Mouse (Mus musculus) hindbrain, embryonic 16.5 days (tissue): ENCODE data around the gene Ripor2. TPM values are rescaled to one million over a fixed set of nuclear protein-coding genes. Genes with fewer than 3 reads are reported as not detected.

Source experiments
- ATAC-seq: fragments of 200-750 bp; cut with Nextera tagmentation; 2 replicates; pipeline ENCODE4 v1.8.0; 2017; ENCODE audit warnings: moderate TSS enrichment, moderate library complexity
- H3K27ac ChIP-seq: fragments of 300-500 bp; sonication (generic); 2 replicates; pipeline ENCODE4 v1.5.1; 2014; ENCODE audit warnings: low read depth, mild to moderate bottlenecking, control low read depth, low read length, moderate library complexity
- H3K27me3 ChIP-seq: fragments of 300-500 bp; sonication (generic); replicated peaks from 2 replicates; pipeline ENCODE4 v1.6.1; 2014; ENCODE audit warnings: low read length; ENCODE audit not compliant: control insufficient read depth, insufficient read depth
- H3K36me3 ChIP-seq: fragments of 300-500 bp; sonication (generic); 2 replicates; pipeline ENCODE4 v1.6.1; 2014; ENCODE audit warnings: mild to moderate bottlenecking, low read length, moderate library complexity, mixed read lengths; ENCODE audit not compliant: control insufficient read depth, insufficient read depth
- H3K4me1 ChIP-seq: fragments of 300-500 bp; sonication (generic); 2 replicates; pipeline ENCODE4 v1.6.1; 2014; ENCODE audit warnings: low read depth, low read length; ENCODE audit not compliant: control insufficient read depth, insufficient read depth
- H3K4me2 ChIP-seq: fragments of 300-500 bp; sonication (generic); 2 replicates; pipeline ENCODE4 v1.6.1; 2014; ENCODE audit warnings: mild to moderate bottlenecking, low read length, control low read depth, moderate library complexity
- H3K4me3 ChIP-seq: fragments of 300-500 bp; sonication (generic); 2 replicates; pipeline ENCODE4 v1.5.1; 2014; ENCODE audit warnings: mild to moderate bottlenecking, low read length, control low read depth, moderate library complexity
- H3K9ac ChIP-seq: fragments of 300-500 bp; sonication (generic); 2 replicates; pipeline ENCODE4 v1.6.1; 2014; ENCODE audit warnings: low read depth, mild to moderate bottlenecking, control low read depth, low read length, moderate library complexity
- H3K9me3 ChIP-seq: fragments of 300-500 bp; sonication (generic); 2 replicates; pipeline ENCODE4 v1.6.1; 2014; ENCODE audit warnings: mild to moderate bottlenecking, low read length, moderate library complexity; ENCODE audit not compliant: control insufficient read depth
- WGBS: fragments of 180-500 bp; shearing (Covaris S2); extraction: QIAGEN DNeasy Blood & Tissue Kit; methylation state at CpG from one replicate; pipeline ENCODE4 v1.1.7; 2014; 5-methylcytosine and 5-hydroxymethylcytosine counted together
- polyA plus RNA-seq: library from polyadenylated mRNA; unstranded; fragments of >200 nt; fragmentation: Nextera tagmentation; extraction: Ambion mirVana; gene quantifications from 2 replicates; pipeline ENCODE4 v1.2.1, GENCODE M21; 2015

Ripor2 gene
- polyA plus RNA-seq, 1 experiment from 2014 or later = 19.1 TPM

- no peaks in the 10 kb centered on the region for H3K9me3 ChIP-seq
- 78% methylated on average over 2 of the region's 2 CpGs for WGBS
These were observed 65.5 kb downstream of the Ripor2 start for GRCm38 (mm10) chr13:24647444-24647843.

GRCm38 (mm10) chr13:24648027-24648426 lies 66.0 kb downstream of the Ripor2 start:
- no peak overlapping the region for H3K4me3 ChIP-seq
- no peaks in the 10 kb centered on the region for H3K9me3 ChIP-seq
- H3K4me2 ChIP-seq = no peak overlapping the region
- no peaks in the 10 kb centered on the region for H3K27me3 ChIP-seq
- ATAC-seq = 0 out of 2 replicates have a peak, but pooled peaks have one; percentile 5
- no peak overlapping the region; the same call in 1 of the 2 replicates for H3K9ac ChIP-seq
- peak overlapping the region; percentile 67 for H3K27ac ChIP-seq
- 38% methylated on average over 5 of the region's 5 CpGs for WGBS
- no peaks in the 10 kb centered on the region for H3K36me3 ChIP-seq
- H3K4me1 ChIP-seq = peaks cover 5% of the 10 kb centered on the region; the same call in 1 of the 2 replicates

More at GRCm38 (mm10) chr13:24647444-24647843, 65.5 kb downstream of the Ripor2 start:
- Histone ChIP-seq H3K27me3 (no peaks in the 10 kb centered on the region), H3K27ac (no peak overlapping the region), H3K4me2 (no peak overlapping the region), H3K36me3 (no peaks in the 10 kb centered on the region), H3K4me3 (no peak overlapping the region), H3K4me1 (peaks cover 5% of the 10 kb centered on the region; the same call in 1 of the 2 replicates), H3K9ac (no peak overlapping the region)
- ATAC-seq = no peak

- Histone ChIP-seq H3K9ac (no peak overlapping the region), H3K36me3 (no peaks in the 10 kb centered on the region), H3K4me1 (peaks cover 5% of the 10 kb centered on the region; the same call in 1 of the 2 replicates), H3K27me3 (no peaks in the 10 kb centered on the region), H3K4me3 (no peak overlapping the region), H3K27ac (no peak overlapping the region), H3K9me3 (no peaks in the 10 kb centered on the region), H3K4me2 (no peak overlapping the region)
- 49% methylated on average over 3 of the region's 3 CpGs for WGBS
- no peak for ATAC-seq
These were observed 66.7 kb downstream of the Ripor2 start for GRCm38 (mm10) chr13:24648668-24649067.

- no peak for ATAC-seq
- no peaks in the 10 kb centered on the region for H3K9me3 ChIP-seq
- 0 out of 2 replicates have a peak overlapping the region, but pooled peaks have one; percentile 3 for H3K27ac ChIP-seq
- no peak overlapping the region for H3K4me3 ChIP-seq
- 44% methylated on average over 2 of the region's 2 CpGs for WGBS
- no peaks in the 10 kb centered on the region for H3K36me3 ChIP-seq
- no peak overlapping the region for H3K4me2 ChIP-seq
- no peak overlapping the region for H3K9ac ChIP-seq
- H3K4me1 ChIP-seq = peaks cover 5% of the 10 kb centered on the region; the same call in 1 of the 2 replicates
- no peaks in the 10 kb centered on the region for H3K27me3 ChIP-seq
These were observed 67.1 kb downstream of the Ripor2 start for GRCm38 (mm10) chr13:24649099-24649498.

- Histone ChIP-seq H3K27ac (no peak overlapping the region), H3K4me3 (no peak overlapping the region), H3K4me2 (no peak overlapping the region), H3K9me3 (no peaks in the 10 kb centered on the region), H3K27me3 (no peaks in the 10 kb centered on the region), H3K36me3 (no peaks in the 10 kb centered on the region), H3K4me1 (peaks cover 10% of the 10 kb centered on the region), H3K9ac (no peak overlapping the region)
- peak; percentile 28; the same call in 1 of the 2 replicates for ATAC-seq
- 65% methylated on average over 3 of the region's 3 CpGs for WGBS
These were observed 69.0 kb downstream of the Ripor2 start for GRCm38 (mm10) chr13:24651018-24651417.

- H3K27ac ChIP-seq = peak overlapping the region; percentile 48; the same call in 1 of the 2 replicates
- no peak overlapping the region for H3K9ac ChIP-seq
- WGBS = 49% methylated on average over 12 of the region's 12 CpGs
These were observed 73.1 kb downstream of the Ripor2 start for GRCm38 (mm10) chr13:24654919-24655635.

GRCm38 (mm10) chr13:24656719-24657497 lies 74.9 kb downstream of the Ripor2 start:
- Histone ChIP-seq H3K36me3 (no peaks in the 10 kb centered on the region), H3K9me3 (no peaks in the 10 kb centered on the region), H3K4me3 (peak overlapping the region; percentile 15), H3K9ac (peak overlapping the region; percentile 33), H3K27ac (peak overlapping the region; percentile 34; the same call in 1 of the 2 replicates), H3K4me1 (peaks cover 12% of the 10 kb centered on the region), H3K4me2 (peak overlapping the region; percentile 48), H3K27me3 (no peaks in the 10 kb centered on the region)
- ATAC-seq = peak; percentile 73
- 10% methylated on average over 15 of the region's 15 CpGs for WGBS

More at GRCm38 (mm10) chr13:24654919-24655635, 73.1 kb downstream of the Ripor2 start:
- no peak overlapping the region for H3K4me3 ChIP-seq
- H3K9me3 ChIP-seq = no peaks in the 10 kb centered on the region
- H3K4me2 ChIP-seq = no peak overlapping the region
- no peaks in the 10 kb centered on the region for H3K36me3 ChIP-seq
- H3K27me3 ChIP-seq = no peaks in the 10 kb centered on the region
- no peak for ATAC-seq
- H3K4me1 ChIP-seq = peaks cover 12% of the 10 kb centered on the region

- no peak for ATAC-seq
- H3K4me3 ChIP-seq = no peak overlapping the region
These were observed 84.8 kb downstream of the Ripor2 start for GRCm38 (mm10) chr13:24666763-24667162.

GRCm38 (mm10) chr13:24668556-24668955 lies 86.6 kb downstream of the Ripor2 start:
- no peaks in the 10 kb centered on the region for H3K4me1 ChIP-seq
- no peaks in the 10 kb centered on the region for H3K27me3 ChIP-seq
- H3K36me3 ChIP-seq = 0 out of 2 replicates have a peak, but pooled peaks cover under 1% of the 10 kb centered on the region
- no peak overlapping the region for H3K27ac ChIP-seq
- 13% methylated on average over 2 of the region's 2 CpGs for WGBS
- no peak overlapping the region for H3K9ac ChIP-seq
- no peak overlapping the region for H3K4me3 ChIP-seq
- no peak overlapping the region for H3K4me2 ChIP-seq
- H3K9me3 ChIP-seq = no peaks in the 10 kb centered on the region
- no peak for ATAC-seq

More at GRCm38 (mm10) chr13:24666763-24667162, 84.8 kb downstream of the Ripor2 start:
- Histone ChIP-seq H3K36me3 (no peaks in the 10 kb centered on the region), H3K9me3 (no peaks in the 10 kb centered on the region), H3K27ac (no peak overlapping the region), H3K9ac (no peak overlapping the region), H3K4me1 (no peaks in the 10 kb centered on the region), H3K27me3 (no peaks in the 10 kb centered on the region), H3K4me2 (no peak overlapping the region)
- 87% methylated on average over 4 of the region's 4 CpGs for WGBS
